9 mouse cellular contexts compared by ENCODE assay signal in genomic region chr3:90644220-90644619, GRCm38 (mm10). TPM values are rescaled to one million over a fixed set of nuclear protein-coding genes. Genes with fewer than 3 reads are reported as not detected.
DNase-seq lines count a peak whose midpoint lies in the region; ATAC-seq and TF ChIP-seq lines count a peak whose summit lies in the region.
"Had no signal": no experiment of that assay in that cellular context is flagged by ENCODE, and none has a peak within 500 bp of the region (broad histone marks: within the 10 kb centered on the region; RNA-seq: fewer than 3 reads in every experiment).

No protein-coding gene starts in this region.

- H3K4me2 ChIP-seq in forebrain, postnatal 0 days (ENCODE audit: low read depth): no peak overlapping the region
- H3K4me2 ChIP-seq in forebrain, embryonic 12.5 days: no peak overlapping the region
- H3K4me2 ChIP-seq in forebrain, embryonic 15.5 days (replicated peaks): no peak overlapping the region
- H3K4me2 ChIP-seq: heart, embryonic 13.5 days had no signal

- ATAC-seq in forebrain, postnatal 0 days: no peak
- no peak for ATAC-seq in forebrain, embryonic 12.5 days (ENCODE audit: low FRiP score)
- no peak for ATAC-seq in forebrain, embryonic 15.5 days (replicated peaks)

- no peak for DNase-seq in forebrain, postnatal 0 days
- DNase-seq in spleen, adult 18-20 months: peak; percentile 15 to 55
- DNase-seq in spleen, adult 12 weeks (ENCODE audit: low spot score): no peak
- DNase-seq in embryo, embryonic 11 days: peak; percentile 35
- DNase-seq in layer of hippocampus, adult 2 months (ENCODE audit: low spot score in 2 of 2): peak in 1 of 2 experiments; percentile 18
- peak; percentile 58 for DNase-seq in right cerebral cortex, postnatal 14 days

- H3K4me1 ChIP-seq in forebrain, postnatal 0 days (ENCODE audit: insufficient read depth): no peaks in the 10 kb centered on the region
- H3K4me1 ChIP-seq in forebrain, embryonic 12.5 days: no peaks in the 10 kb centered on the region
- H3K4me1 ChIP-seq in forebrain, embryonic 15.5 days: no peaks in the 10 kb centered on the region
- H3K4me1 ChIP-seq: heart, embryonic 13.5 days had no signal

- no peaks in the 10 kb centered on the region for H3K36me3 ChIP-seq in forebrain, postnatal 0 days (ENCODE audit: insufficient read depth)
- no peaks in the 10 kb centered on the region for H3K36me3 ChIP-seq in forebrain, embryonic 12.5 days (replicated peaks)
- H3K36me3 ChIP-seq in forebrain, embryonic 15.5 days: no peaks in the 10 kb centered on the region
- H3K36me3 ChIP-seq: heart, embryonic 13.5 days had no signal

- WGBS in forebrain, postnatal 0 days: 54% methylated on average over 3 of the region's 3 CpGs
- WGBS in forebrain, embryonic 12.5 days: 49% methylated on average over 3 of the region's 3 CpGs
- 52% methylated on average over 3 of the region's 3 CpGs for whole genome bisulfite sequencing in forebrain, embryonic 15.5 days

- no peaks in the 10 kb centered on the region for H3K27me3 ChIP-seq in forebrain, postnatal 0 days (ENCODE audit: insufficient read depth, low read length)
- no peaks in the 10 kb centered on the region for H3K27me3 ChIP-seq in forebrain, embryonic 12.5 days
- no peaks in the 10 kb centered on the region for H3K27me3 ChIP-seq in forebrain, embryonic 15.5 days
- H3K27me3 ChIP-seq: heart, embryonic 13.5 days had no signal

- H3K9ac ChIP-seq in forebrain, postnatal 0 days: no peak overlapping the region
- H3K9ac ChIP-seq in forebrain, embryonic 12.5 days: no peak overlapping the region
- H3K9ac ChIP-seq in forebrain, embryonic 15.5 days (replicated peaks): no peak overlapping the region
- H3K9ac ChIP-seq: heart, embryonic 13.5 days had no signal

- H3K4me3 ChIP-seq in forebrain, postnatal 0 days (ENCODE audit: low read depth, low read length): no peak overlapping the region
- no peak overlapping the region for H3K4me3 ChIP-seq in forebrain, embryonic 12.5 days (replicated peaks)
- no peak overlapping the region for H3K4me3 ChIP-seq in layer of hippocampus, adult 2 months
- H3K4me3 ChIP-seq in forebrain, embryonic 15.5 days: no peak overlapping the region
- H3K4me3 ChIP-seq: heart, embryonic 13.5 days had no signal

- H3K9me3 ChIP-seq in forebrain, postnatal 0 days (ENCODE audit: low read length): no peaks in the 10 kb centered on the region
- no peaks in the 10 kb centered on the region for H3K9me3 ChIP-seq in forebrain, embryonic 12.5 days
- H3K9me3 ChIP-seq in forebrain, embryonic 15.5 days: no peaks in the 10 kb centered on the region
- H3K9me3 ChIP-seq: heart, embryonic 13.5 days had no signal

- no peak overlapping the region for H3K27ac ChIP-seq in forebrain, postnatal 0 days (ENCODE audit: low read depth, low read length)
- H3K27ac ChIP-seq in forebrain, embryonic 12.5 days: no peak overlapping the region
- H3K27ac ChIP-seq in layer of hippocampus, adult 2 months: no peak overlapping the region
- H3K27ac ChIP-seq in forebrain, embryonic 15.5 days (replicated peaks): no peak overlapping the region
- H3K27ac ChIP-seq: heart, embryonic 13.5 days had no signal

- peak; percentile 46 for TF ChIP-seq CTCF in forebrain, postnatal 0 days (IDR thresholded peaks at IDR 0.05; ENCODE audit: low read depth)
- peak; percentile 81 for TF ChIP-seq CTCF in layer of hippocampus, adult 2 months (conservative IDR thresholded peaks at IDR 0.05)

RNA-seq across cellular contexts. Expression of gene S100a7a, which starts 9.6 kb away (rescaled TPM):
- 0.19 and 0.23 TPM in 2 replicates for total RNA-seq in forebrain, postnatal 0 days (2014; rRNA removed)
- polyA plus RNA-seq in forebrain, postnatal 0 days (2015; fragmentation: Nextera tagmentation; extraction: Ambion mirVana): not detected in 2 replicates
- not detected in 2 replicates for polyA plus RNA-seq in forebrain, embryonic 12.5 days (2016; fragmentation: Nextera tagmentation; extraction: Ambion mirVana)
- under 1 TPM; 0.37 to 0.67 TPM for total RNA-seq in layer of hippocampus, adult 2 months (2021)
- polyA plus RNA-seq in forebrain, embryonic 15.5 days (2015; fragmentation: Nextera tagmentation; extraction: Ambion mirVana): not detected in 2 replicates
- polyA plus RNA-seq: heart, embryonic 13.5 days had no signal

RNA-seq across cellular contexts. Expression of gene S100a8, which starts 24.6 kb away (rescaled TPM):
- 6.7 and 15.1 TPM in 2 replicates for total RNA-seq in forebrain, postnatal 0 days (2014; rRNA removed)
- polyA plus RNA-seq in forebrain, postnatal 0 days (2015; fragmentation: Nextera tagmentation; extraction: Ambion mirVana): 4.3 and 13.9 TPM in 2 replicates
- 4.4 and 5.2 TPM in 2 replicates for polyA plus RNA-seq in forebrain, embryonic 12.5 days (2016; fragmentation: Nextera tagmentation; extraction: Ambion mirVana)
- not detected for total RNA-seq in layer of hippocampus, adult 2 months (2021)
- polyA plus RNA-seq in forebrain, embryonic 15.5 days (2015; fragmentation: Nextera tagmentation; extraction: Ambion mirVana): 2.8 and 6.1 TPM in 2 replicates

RNA-seq across cellular contexts. Expression of gene S100a6, which starts 31.5 kb away (rescaled TPM):
- 17.9 and 18.1 TPM in 2 replicates for total RNA-seq in forebrain, postnatal 0 days (2014; rRNA removed)
- polyA plus RNA-seq in forebrain, postnatal 0 days (2015; fragmentation: Nextera tagmentation; extraction: Ambion mirVana): 34.9 and 40.7 TPM in 2 replicates
- polyA plus RNA-seq in forebrain, embryonic 12.5 days (2016; fragmentation: Nextera tagmentation; extraction: Ambion mirVana): 20.1 and 22.2 TPM in 2 replicates
- 10 to 100 TPM; 18.4 to 21.8 TPM for total RNA-seq in layer of hippocampus, adult 2 months (2021)
- 12.8 and 18.5 TPM in 2 replicates for polyA plus RNA-seq in forebrain, embryonic 15.5 days (2015; fragmentation: Nextera tagmentation; extraction: Ambion mirVana)

RNA-seq across cellular contexts. Expression of gene S100a5, which starts 35.9 kb away (rescaled TPM):
- total RNA-seq in forebrain, postnatal 0 days (2014; rRNA removed): not detected in 2 replicates
- polyA plus RNA-seq in forebrain, postnatal 0 days (2015; fragmentation: Nextera tagmentation; extraction: Ambion mirVana): 0.79 TPM in 1 of 2 replicates, not detected in the other
- polyA plus RNA-seq in forebrain, embryonic 12.5 days (2016; fragmentation: Nextera tagmentation; extraction: Ambion mirVana): 0.56 TPM in 1 of 2 replicates, not detected in the other
- total RNA-seq in layer of hippocampus, adult 2 months (2021): not detected
- polyA plus RNA-seq in forebrain, embryonic 15.5 days (2015; fragmentation: Nextera tagmentation; extraction: Ambion mirVana): not detected in 2 replicates
- polyA plus RNA-seq: heart, embryonic 13.5 days had no signal

RNA-seq across cellular contexts. Expression of gene S100a4, which starts 40.6 kb away (rescaled TPM):
- 2.8 and 5.9 TPM in 2 replicates for total RNA-seq in forebrain, postnatal 0 days (2014; rRNA removed)
- 2.1 and 2.4 TPM in 2 replicates for polyA plus RNA-seq in forebrain, postnatal 0 days (2015; fragmentation: Nextera tagmentation; extraction: Ambion mirVana)
- polyA plus RNA-seq in forebrain, embryonic 12.5 days (2016; fragmentation: Nextera tagmentation; extraction: Ambion mirVana): 1.6 and 1.7 TPM in 2 replicates
- total RNA-seq in layer of hippocampus, adult 2 months (2021): 1 to 10 TPM; 3.4 to 5.7 TPM
- polyA plus RNA-seq in forebrain, embryonic 15.5 days (2015; fragmentation: Nextera tagmentation; extraction: Ambion mirVana): 0.56 and 0.65 TPM in 2 replicates

Comparison
In these comparisons a context has a peak if more than half of its experiments do, and no peak if none do; other contexts are left out.
1. DNase-seq: peak in spleen, adult 18-20 months (2 of 2), embryo, embryonic 11 days (single experiment) and right cerebral cortex, postnatal 14 days (single experiment); none in forebrain, postnatal 0 days (single experiment) and spleen, adult 12 weeks (single experiment).